Mouse (Mus musculus): Measurements from ENCODE around the gene Mcoln2. TPM values are rescaled to one million over a fixed set of nuclear protein-coding genes. Genes with fewer than 3 reads are reported as not detected.
A peak's percentile ranks its signal among the peaks of the same experiment; 100 is the strongest.

The Mcoln2 gene
- polyA plus RNA-seq, 1 experiment = not detected

DNA sequence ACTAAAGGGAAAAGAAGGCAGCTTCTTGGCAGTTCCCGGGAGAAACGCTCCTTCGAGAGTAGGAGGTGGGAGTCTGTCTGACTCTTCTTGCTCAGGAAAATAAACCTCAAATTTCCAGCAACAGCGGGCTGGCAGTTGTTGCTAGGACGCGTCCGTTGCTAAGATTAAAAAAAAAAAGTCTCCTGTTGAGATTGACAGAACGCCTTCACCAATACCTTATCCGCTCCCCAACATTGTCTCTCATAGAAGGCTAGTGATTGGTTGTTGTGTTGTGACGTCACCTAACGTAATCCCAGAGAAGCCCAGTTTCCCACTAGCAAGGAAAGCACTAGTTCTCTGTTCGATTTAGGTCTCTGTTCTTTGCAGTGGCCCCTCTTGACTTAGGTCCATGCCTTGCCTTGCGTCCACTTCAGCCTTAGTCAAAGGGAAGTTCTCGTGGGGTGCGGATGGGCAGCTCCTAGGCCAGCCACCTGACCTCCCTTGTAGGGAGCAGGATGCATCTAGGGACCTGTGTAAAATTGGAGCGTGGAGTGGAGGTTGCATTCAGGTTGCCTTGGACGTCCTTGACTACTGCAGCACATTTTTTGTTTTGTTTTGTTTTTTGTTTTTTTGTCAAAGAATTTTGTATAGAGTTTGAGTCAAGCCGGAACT is 41.6 kb upstream of the Mcoln2 start, which contains the start of gene Wdr63:
Wdr63 (minus strand) TSS at position 210 of the 651 bp plus-strand sequence.
- H3K27me3 ChIP-seq (ENCODE audit: control insufficient read depth, insufficient read depth, insufficient read length) = no peaks in the 10 kb centered on the region
- H3K36me3 ChIP-seq (ENCODE audit: control insufficient read depth, insufficient read depth) = no peaks in the 10 kb centered on the region
- TF ChIP-seq SRF (IDR thresholded peaks at IDR 0.05; ENCODE audit: control insufficient read depth, insufficient read length, low read depth) (no peak), E2F4 (IDR thresholded peaks at IDR 0.05; ENCODE audit: insufficient read depth) (no peak), MAX (IDR thresholded peaks at IDR 0.05; ENCODE audit: low read depth) (no peak), USF1 (IDR thresholded peaks at IDR 0.05; ENCODE audit: low read depth) (no peak), REST (IDR thresholded peaks at IDR 0.05; ENCODE audit: insufficient read depth, insufficient read length) (no peak), MYOG (IDR thresholded peaks at IDR 0.05; ENCODE audit: control insufficient read depth in 1 of 3, insufficient read depth in 1 of 3, insufficient read length in 2 of 3, low read depth in 2 of 3) (no peak), TCF12 (IDR thresholded peaks at IDR 0.05; ENCODE audit: insufficient read depth, poor library complexity, severe bottlenecking) (no peak), TCF3 (IDR thresholded peaks at IDR 0.05; ENCODE audit: insufficient read length, low read depth) (no peak), POLR2A (IDR thresholded peaks at IDR 0.05; ENCODE audit: insufficient read length, low read depth) (no peak), CEBPB (IDR thresholded peaks at IDR 0.05; ENCODE audit: insufficient read depth, poor library complexity, severe bottlenecking) (no peak), POLR2AphosphoS2 (IDR thresholded peaks at IDR 0.05; ENCODE audit: insufficient read length, low read depth) (no peak), MYOD1 (IDR thresholded peaks at IDR 0.05; ENCODE audit: control insufficient read depth in 1 of 3, insufficient read length in 2 of 3, low read depth in 2 of 3) (no peak)
- H3K4me2 ChIP-seq (ENCODE audit: low read depth) = peak within 1 kb of the TSS; percentile 93
- H3ac ChIP-seq (ENCODE audit: control insufficient read depth, insufficient read length) = no peak within 1 kb of the TSS
- peak within 1 kb of the TSS; percentile 16 for H3K4me3 ChIP-seq
- H3K79me2 ChIP-seq (ENCODE audit: control insufficient read depth, insufficient read depth) = no peaks in the 10 kb centered on the region

GRCm38 (mm10) chr3:146108945-146109344 is 40.7 kb upstream of the Mcoln2 start:
- H3ac ChIP-seq (ENCODE audit: control insufficient read depth, insufficient read length) = no peak overlapping the region
- H3K4me2 ChIP-seq (ENCODE audit: low read depth) = no peak overlapping the region
- H3K79me2 ChIP-seq (ENCODE audit: control insufficient read depth, insufficient read depth) = no peaks in the 10 kb centered on the region
- H3K36me3 ChIP-seq (ENCODE audit: control insufficient read depth, insufficient read depth) = no peaks in the 10 kb centered on the region
- no peak overlapping the region for H3K4me3 ChIP-seq
- no peak for TF ChIP-seq TCF3 (IDR thresholded peaks at IDR 0.05; ENCODE audit: insufficient read length, low read depth)
- TF ChIP-seq POLR2A (IDR thresholded peaks at IDR 0.05; ENCODE audit: insufficient read length, low read depth) = no peak
- TF ChIP-seq USF1 (IDR thresholded peaks at IDR 0.05; ENCODE audit: low read depth) = no peak
- no peak for TF ChIP-seq POLR2AphosphoS2 (IDR thresholded peaks at IDR 0.05; ENCODE audit: insufficient read length, low read depth)
- no peak for TF ChIP-seq TCF12 (IDR thresholded peaks at IDR 0.05; ENCODE audit: insufficient read depth, poor library complexity, severe bottlenecking)
- no peak for TF ChIP-seq E2F4 (IDR thresholded peaks at IDR 0.05; ENCODE audit: insufficient read depth)
- no peak for TF ChIP-seq MYOD1 (IDR thresholded peaks at IDR 0.05; ENCODE audit: control insufficient read depth in 1 of 3, insufficient read length in 2 of 3, low read depth in 2 of 3)
- TF ChIP-seq CEBPB (IDR thresholded peaks at IDR 0.05; ENCODE audit: insufficient read depth, poor library complexity, severe bottlenecking) = no peak
- no peak for TF ChIP-seq MAX (IDR thresholded peaks at IDR 0.05; ENCODE audit: low read depth)
- TF ChIP-seq SRF (IDR thresholded peaks at IDR 0.05; ENCODE audit: control insufficient read depth, insufficient read length, low read depth) = no peak
- no peak for TF ChIP-seq MYOG (IDR thresholded peaks at IDR 0.05; ENCODE audit: control insufficient read depth in 1 of 3, insufficient read depth in 1 of 3, insufficient read length in 2 of 3, low read depth in 2 of 3)
- TF ChIP-seq REST (IDR thresholded peaks at IDR 0.05; ENCODE audit: insufficient read depth, insufficient read length) = no peak
- H3K27me3 ChIP-seq (ENCODE audit: control insufficient read depth, insufficient read depth, insufficient read length) = no peaks in the 10 kb centered on the region

- H3K36me3 ChIP-seq (ENCODE audit: control insufficient read depth, insufficient read depth) = no peaks in the 10 kb centered on the region
- H3K4me3 ChIP-seq = no peak overlapping the region
- H3K27me3 ChIP-seq (ENCODE audit: control insufficient read depth, insufficient read depth, insufficient read length) = no peaks in the 10 kb centered on the region
- peak overlapping the region; percentile 31 for H3K4me2 ChIP-seq (ENCODE audit: low read depth)
- H3ac ChIP-seq (ENCODE audit: control insufficient read depth, insufficient read length) = no peak overlapping the region
- no peaks in the 10 kb centered on the region for H3K79me2 ChIP-seq (ENCODE audit: control insufficient read depth, insufficient read depth)
- no peak for TF ChIP-seq MYOG (IDR thresholded peaks at IDR 0.05; ENCODE audit: control insufficient read depth in 1 of 3, insufficient read depth in 1 of 3, insufficient read length in 2 of 3, low read depth in 2 of 3)
- no peak for TF ChIP-seq USF1 (IDR thresholded peaks at IDR 0.05; ENCODE audit: low read depth)
- no peak for TF ChIP-seq TCF3 (IDR thresholded peaks at IDR 0.05; ENCODE audit: insufficient read length, low read depth)
- no peak for TF ChIP-seq REST (IDR thresholded peaks at IDR 0.05; ENCODE audit: insufficient read depth, insufficient read length)
- no peak for TF ChIP-seq POLR2A (IDR thresholded peaks at IDR 0.05; ENCODE audit: insufficient read length, low read depth)
- no peak for TF ChIP-seq MYOD1 (IDR thresholded peaks at IDR 0.05; ENCODE audit: control insufficient read depth in 1 of 3, insufficient read length in 2 of 3, low read depth in 2 of 3)
- no peak for TF ChIP-seq POLR2AphosphoS2 (IDR thresholded peaks at IDR 0.05; ENCODE audit: insufficient read length, low read depth)
- TF ChIP-seq TCF12 (IDR thresholded peaks at IDR 0.05; ENCODE audit: insufficient read depth, poor library complexity, severe bottlenecking) = no peak
- TF ChIP-seq SRF (IDR thresholded peaks at IDR 0.05; ENCODE audit: control insufficient read depth, insufficient read length, low read depth) = no peak
- TF ChIP-seq CEBPB (IDR thresholded peaks at IDR 0.05; ENCODE audit: insufficient read depth, poor library complexity, severe bottlenecking) = no peak
- TF ChIP-seq E2F4 (IDR thresholded peaks at IDR 0.05; ENCODE audit: insufficient read depth) = no peak
- no peak for TF ChIP-seq MAX (IDR thresholded peaks at IDR 0.05; ENCODE audit: low read depth)
Observed at GRCm38 (mm10) chr3:146110358-146110757, 39.3 kb upstream of the Mcoln2 start.

DNA sequence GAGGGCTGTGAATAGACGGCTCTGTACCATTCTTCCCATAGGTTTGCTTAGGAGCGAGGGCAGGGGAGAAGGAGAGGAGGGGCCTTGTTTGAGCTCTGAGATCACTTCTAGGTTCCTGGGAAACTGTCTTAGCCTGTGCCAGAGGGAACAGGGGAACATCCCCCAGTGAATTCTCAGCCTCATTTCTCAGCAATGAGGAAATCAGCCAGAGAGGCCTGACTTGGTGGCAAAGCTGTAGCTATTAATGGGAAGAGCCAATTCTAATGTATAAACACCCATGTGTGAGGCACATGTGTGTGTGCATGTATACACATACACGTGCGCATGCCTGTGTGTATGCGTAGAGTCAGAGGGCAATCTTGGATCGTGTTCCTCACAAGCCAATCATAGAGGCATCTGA is 38.7 kb upstream of the Mcoln2 start:
- H3K36me3 ChIP-seq (ENCODE audit: control insufficient read depth, insufficient read depth) = no peaks in the 10 kb centered on the region
- H3K4me3 ChIP-seq = no peak overlapping the region
- no peaks in the 10 kb centered on the region for H3K79me2 ChIP-seq (ENCODE audit: control insufficient read depth, insufficient read depth)
- H3K4me2 ChIP-seq (ENCODE audit: low read depth) = peak overlapping the region; percentile 31
- H3ac ChIP-seq (ENCODE audit: control insufficient read depth, insufficient read length) = no peak overlapping the region
- no peaks in the 10 kb centered on the region for H3K27me3 ChIP-seq (ENCODE audit: control insufficient read depth, insufficient read depth, insufficient read length)
- TF ChIP-seq REST (IDR thresholded peaks at IDR 0.05; ENCODE audit: insufficient read depth, insufficient read length) (no peak), POLR2A (IDR thresholded peaks at IDR 0.05; ENCODE audit: insufficient read length, low read depth) (no peak), E2F4 (IDR thresholded peaks at IDR 0.05; ENCODE audit: insufficient read depth) (no peak), MYOD1 (IDR thresholded peaks at IDR 0.05; ENCODE audit: control insufficient read depth in 1 of 3, insufficient read length in 2 of 3, low read depth in 2 of 3) (no peak), USF1 (IDR thresholded peaks at IDR 0.05; ENCODE audit: low read depth) (no peak), POLR2AphosphoS2 (IDR thresholded peaks at IDR 0.05; ENCODE audit: insufficient read length, low read depth) (no peak), MAX (IDR thresholded peaks at IDR 0.05; ENCODE audit: low read depth) (no peak), CEBPB (IDR thresholded peaks at IDR 0.05; ENCODE audit: insufficient read depth, poor library complexity, severe bottlenecking) (no peak), MYOG (IDR thresholded peaks at IDR 0.05; ENCODE audit: control insufficient read depth in 1 of 3, insufficient read depth in 1 of 3, insufficient read length in 2 of 3, low read depth in 2 of 3) (no peak), SRF (IDR thresholded peaks at IDR 0.05; ENCODE audit: control insufficient read depth, insufficient read length, low read depth) (no peak), TCF3 (IDR thresholded peaks at IDR 0.05; ENCODE audit: insufficient read length, low read depth) (no peak), TCF12 (IDR thresholded peaks at IDR 0.05; ENCODE audit: insufficient read depth, poor library complexity, severe bottlenecking) (no peak)

All from myocyte (in vitro differentiated cells).